Mouse (Mus musculus) kidney, embryonic 14.5 days (tissue): ENCODE data around the gene Npas2. TPM values are rescaled to one million over a fixed set of nuclear protein-coding genes. Genes with fewer than 3 reads are reported as not detected.

Experiments
- ATAC-seq: fragments of 200-750 bp; cut with Nextera tagmentation; 2 replicates; pipeline ENCODE4 v1.8.0; 2017; ENCODE audit warnings: moderate number of reproducible peaks, mild to moderate bottlenecking, moderate TSS enrichment, moderate library complexity; ENCODE audit not compliant: low FRiP score, low TSS enrichment
- H3K27ac ChIP-seq: fragments of 300-500 bp; sonication (generic); 2 replicates; pipeline ENCODE4 v1.5.1; 2014; ENCODE audit warnings: low read depth, mild to moderate bottlenecking, low read length, moderate library complexity, mixed read lengths
- H3K27me3 ChIP-seq: fragments of 300-500 bp; sonication (generic); 2 replicates; pipeline ENCODE4 v1.6.1; 2014; ENCODE audit warnings: mild to moderate bottlenecking, low read length; ENCODE audit not compliant: control insufficient read depth, insufficient read depth
- H3K36me3 ChIP-seq: fragments of 300-500 bp; sonication (generic); 2 replicates; pipeline ENCODE4 v1.6.1; 2014; ENCODE audit warnings: low read length, mixed read lengths; ENCODE audit not compliant: control insufficient read depth, insufficient read depth
- H3K4me1 ChIP-seq: fragments of 300-500 bp; sonication (generic); 2 replicates; pipeline ENCODE4 v1.6.1; 2014; ENCODE audit warnings: low read length, mixed read lengths; ENCODE audit not compliant: control insufficient read depth, insufficient read depth
- H3K4me2 ChIP-seq: fragments of 300-500 bp; sonication (generic); replicated peaks from 2 replicates; pipeline ENCODE4 v1.6.1; 2014; ENCODE audit warnings: low read depth, mild to moderate bottlenecking, low read length
- H3K4me3 ChIP-seq: fragments of 300-500 bp; sonication (generic); 2 replicates; pipeline ENCODE4 v1.5.1; 2014; ENCODE audit warnings: mild to moderate bottlenecking, low read length
- H3K9ac ChIP-seq: fragments of 300-500 bp; sonication (generic); 2 replicates; pipeline ENCODE4 v1.6.1; 2014; ENCODE audit warnings: low read depth, mild to moderate bottlenecking, low read length, moderate library complexity
- H3K9me3 ChIP-seq: fragments of 300-500 bp; sonication (generic); 2 replicates; pipeline ENCODE4 v1.6.1; 2016; ENCODE audit warnings: low read length; ENCODE audit not compliant: control insufficient read depth
- WGBS: fragments of 180-500 bp; shearing (Covaris S2); extraction: QIAGEN DNeasy Blood & Tissue Kit; methylation state at CpG from one replicate; pipeline ENCODE4 v1.1.7; 2014; 5-methylcytosine and 5-hydroxymethylcytosine counted together
- polyA plus RNA-seq: library from polyadenylated mRNA; unstranded; fragments of >200 nt; fragmentation: Nextera tagmentation; extraction: Ambion mirVana; gene quantifications from 2 replicates; pipeline ENCODE4 v1.2.1, GENCODE M21; 2014

Npas2 gene
- polyA plus RNA-seq, 1 experiment from 2014 or later, result 0.70 TPM

DNA sequence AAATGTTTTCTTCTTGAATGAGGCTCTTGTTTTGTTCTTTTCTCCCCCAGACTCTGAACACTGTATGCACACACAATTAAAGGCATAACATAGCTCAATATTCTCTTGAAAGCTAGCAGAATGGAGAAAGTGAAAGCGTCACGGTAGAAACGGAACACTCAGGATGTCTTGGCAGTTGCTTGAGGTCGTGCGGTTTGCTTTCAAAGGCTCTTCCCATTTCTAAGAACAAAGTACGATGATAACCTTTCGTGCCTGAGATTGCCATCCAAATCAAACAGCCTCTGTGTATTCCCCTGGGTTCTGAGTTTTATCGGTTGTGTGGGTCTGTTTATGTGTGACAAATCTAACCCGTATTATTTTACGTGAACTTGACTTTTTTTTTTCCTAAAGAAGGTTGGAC is 11.5 kb downstream of the Npas2 start:
- H3K4me2 ChIP-seq, result no peak overlapping the region
- no peak overlapping the region for H3K27ac ChIP-seq
- no peaks in the 10 kb centered on the region for H3K9me3 ChIP-seq
- 81% methylated on average over 10 of the region's 10 CpGs for WGBS
- H3K36me3 ChIP-seq, result no peaks in the 10 kb centered on the region
- H3K4me3 ChIP-seq, result no peak overlapping the region
- H3K27me3 ChIP-seq, result no peaks in the 10 kb centered on the region
- no peak overlapping the region for H3K9ac ChIP-seq
- no peak for ATAC-seq
- no peaks in the 10 kb centered on the region for H3K4me1 ChIP-seq

DNA sequence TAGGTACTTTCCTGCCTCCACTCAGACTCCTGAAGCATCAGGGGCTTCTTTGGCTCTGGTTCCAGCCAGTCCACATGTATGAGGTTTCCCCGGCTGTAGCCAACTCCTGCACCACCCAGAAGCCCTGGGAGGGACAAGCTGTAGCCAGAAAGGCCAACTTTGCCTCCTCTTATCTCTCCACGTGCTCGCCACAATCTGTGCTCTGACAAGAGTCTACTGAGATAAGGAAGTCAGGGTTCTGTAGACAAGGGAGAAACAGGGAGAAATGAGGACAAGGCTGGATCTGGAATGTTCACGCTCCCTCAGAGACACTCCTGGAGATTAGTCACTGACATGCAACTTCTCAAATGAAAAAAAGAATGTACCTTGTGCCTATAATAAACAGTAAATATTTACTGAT is 12.2 kb downstream of the Npas2 start:
- no peak overlapping the region for H3K27ac ChIP-seq
- no peaks in the 10 kb centered on the region for H3K27me3 ChIP-seq
- no peak overlapping the region for H3K9ac ChIP-seq
- no peaks in the 10 kb centered on the region for H3K4me1 ChIP-seq
- H3K4me2 ChIP-seq, result no peak overlapping the region
- H3K4me3 ChIP-seq, result no peak overlapping the region
- no peaks in the 10 kb centered on the region for H3K9me3 ChIP-seq
- 83% methylated on average over 4 of the region's 4 CpGs for WGBS
- H3K36me3 ChIP-seq, result no peaks in the 10 kb centered on the region
- ATAC-seq, result no peak

DNA sequence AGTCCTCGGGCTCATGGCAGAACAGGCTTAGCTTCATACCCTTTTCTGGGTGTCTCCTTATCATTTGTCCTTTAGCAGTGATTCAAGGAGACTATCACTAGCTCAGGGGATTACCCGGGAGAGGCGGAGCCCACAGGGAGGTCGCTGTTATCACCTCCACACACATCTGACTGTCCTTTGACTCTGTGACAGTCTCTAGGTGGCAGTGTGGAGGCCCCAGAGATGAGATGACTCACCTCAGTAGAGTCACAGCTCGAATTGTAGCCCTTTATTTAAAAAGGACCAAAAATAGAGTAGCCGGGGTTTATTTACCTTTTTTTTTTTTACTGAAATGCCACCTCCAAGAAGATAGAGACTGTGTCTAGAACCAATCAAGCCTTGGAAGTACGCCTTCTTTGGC is 13.4 kb downstream of the Npas2 start:
- Histone ChIP-seq H3K27ac (no peak overlapping the region), H3K4me2 (no peak overlapping the region)

DNA sequence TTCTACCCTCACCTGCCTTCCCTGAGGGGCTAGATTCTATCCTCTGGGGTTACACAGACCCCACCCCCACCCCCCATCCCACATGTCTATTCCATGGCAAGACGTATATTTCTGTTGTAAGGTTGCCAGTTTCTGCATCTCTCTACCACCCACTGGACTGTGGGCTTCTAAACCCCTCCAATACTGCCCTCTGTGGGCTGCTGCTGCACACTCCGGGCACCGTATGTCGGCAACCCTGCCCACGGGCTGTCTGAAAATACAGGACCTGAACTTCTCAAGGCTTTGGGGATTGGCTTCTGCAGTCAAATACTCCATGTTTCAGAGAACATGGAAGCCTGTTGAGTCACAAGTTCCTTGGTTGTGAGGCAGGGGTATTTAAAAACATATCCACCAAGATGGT is 17.4 kb downstream of the Npas2 start:
- Histone ChIP-seq H3K4me3 (no peak overlapping the region), H3K9ac (no peak overlapping the region), H3K4me2 (no peak overlapping the region), H3K4me1 (no peaks in the 10 kb centered on the region), H3K27me3 (no peaks in the 10 kb centered on the region), H3K36me3 (no peaks in the 10 kb centered on the region), H3K27ac (no peak overlapping the region), H3K9me3 (no peaks in the 10 kb centered on the region)
- WGBS, result 74% methylated on average over 5 of the region's 5 CpGs
- no peak for ATAC-seq

More for the DNA sequence above, 13.4 kb downstream of the Npas2 start:
- H3K4me3 ChIP-seq, result no peak overlapping the region
- H3K9ac ChIP-seq, result no peak overlapping the region
- no peaks in the 10 kb centered on the region for H3K36me3 ChIP-seq
- no peaks in the 10 kb centered on the region for H3K4me1 ChIP-seq
- no peak for ATAC-seq
- no peaks in the 10 kb centered on the region for H3K9me3 ChIP-seq
- WGBS, result 33% methylated on average over 7 of the region's 7 CpGs
- H3K27me3 ChIP-seq, result no peaks in the 10 kb centered on the region

DNA sequence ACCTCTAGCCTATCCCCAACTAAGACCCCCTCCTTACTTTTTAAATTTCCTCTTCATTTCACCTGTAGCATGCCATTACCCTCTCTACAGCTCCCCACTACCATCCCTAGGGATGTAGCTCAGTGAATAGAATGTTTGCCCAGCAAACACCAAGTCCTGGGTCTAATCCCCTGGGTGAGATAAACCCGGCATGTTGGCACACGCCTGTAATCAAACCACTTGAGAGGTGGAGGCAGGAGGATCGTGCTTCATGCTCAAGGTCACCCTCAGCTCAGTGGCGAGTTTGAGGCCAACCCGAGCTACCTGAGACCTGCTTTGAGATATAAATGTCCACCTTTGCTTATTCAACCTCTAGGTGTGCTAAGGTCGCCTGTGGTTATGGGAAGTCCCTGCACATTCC is 19.5 kb downstream of the Npas2 start:
- H3K27ac ChIP-seq, result no peak overlapping the region
- no peak overlapping the region for H3K4me3 ChIP-seq
- WGBS, result 83% methylated on average over 6 of the region's 6 CpGs
- no peaks in the 10 kb centered on the region for H3K4me1 ChIP-seq
- H3K27me3 ChIP-seq, result no peaks in the 10 kb centered on the region
- ATAC-seq, result no peak
- no peak overlapping the region for H3K9ac ChIP-seq
- no peaks in the 10 kb centered on the region for H3K9me3 ChIP-seq
- H3K4me2 ChIP-seq, result no peak overlapping the region
- H3K36me3 ChIP-seq, result no peaks in the 10 kb centered on the region

DNA sequence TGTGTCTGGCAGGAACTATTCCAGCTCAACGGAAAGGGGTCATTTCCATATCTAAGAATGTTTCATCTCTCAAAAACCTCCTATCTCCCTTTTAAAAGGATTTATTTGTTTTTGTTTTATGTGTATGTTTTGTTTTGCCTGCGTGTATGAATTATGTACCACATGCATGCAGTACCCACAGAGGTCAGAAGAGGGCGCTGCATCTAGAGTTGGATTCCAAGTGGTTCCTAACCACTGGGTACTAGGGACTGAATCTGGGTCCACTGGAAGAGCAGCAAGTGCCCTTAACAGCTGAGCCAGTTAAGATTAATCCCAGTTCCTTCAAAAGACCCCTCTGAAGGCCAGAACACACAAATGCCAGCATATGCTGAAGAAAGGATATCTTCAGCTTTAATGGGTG is 24.1 kb downstream of the Npas2 start:
- Histone ChIP-seq H3K4me2 (no peak overlapping the region), H3K9ac (no peak overlapping the region), H3K27me3 (no peaks in the 10 kb centered on the region), H3K4me1 (no peaks in the 10 kb centered on the region), H3K36me3 (no peaks in the 10 kb centered on the region), H3K9me3 (no peaks in the 10 kb centered on the region), H3K4me3 (no peak overlapping the region), H3K27ac (no peak overlapping the region)
- no peak for ATAC-seq
- 83% methylated on average over 3 of the region's 3 CpGs for WGBS

DNA sequence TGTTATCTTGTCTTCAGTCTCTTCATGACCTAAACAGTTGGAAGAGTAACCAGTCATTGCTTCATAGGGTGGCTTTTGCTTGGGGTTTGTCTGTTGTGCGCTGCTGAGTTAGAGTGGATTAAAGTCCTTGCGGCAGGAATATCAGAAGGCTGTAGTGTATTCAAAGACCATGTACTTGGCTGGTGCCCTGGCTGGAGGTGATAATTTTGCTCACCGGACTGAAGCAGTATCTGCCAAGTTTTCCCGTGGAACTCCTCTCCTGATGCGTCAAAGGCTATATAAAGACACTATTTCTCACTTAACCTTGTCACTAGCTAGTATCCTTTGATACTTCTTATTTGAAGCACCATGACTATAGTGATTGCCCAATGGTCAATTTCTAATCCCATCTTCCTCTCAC is 34.9 kb downstream of the Npas2 start:
- WGBS, result 94% methylated on average over 5 of the region's 5 CpGs
- no peak for ATAC-seq
- no peaks in the 10 kb centered on the region for H3K36me3 ChIP-seq

DNA sequence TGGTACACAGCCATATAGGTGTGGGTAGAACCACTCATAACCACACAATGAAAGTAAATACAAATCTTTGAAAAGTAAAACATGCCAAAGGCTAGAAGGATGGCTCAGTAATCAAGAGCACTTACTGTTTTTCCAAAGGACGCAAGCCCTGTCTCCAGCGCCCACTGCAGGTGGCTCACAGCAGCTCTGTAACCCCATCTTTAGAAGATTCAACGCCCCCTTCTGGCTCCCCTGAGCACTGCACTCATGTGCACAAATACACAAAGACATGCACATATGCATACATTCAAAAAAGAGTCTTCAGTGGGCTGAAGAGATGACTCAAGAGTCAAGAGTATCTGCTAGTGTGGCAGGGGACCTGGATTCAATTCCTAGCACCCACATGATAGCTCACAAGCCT is 36.5 kb downstream of the Npas2 start:
- no peak overlapping the region for H3K27ac ChIP-seq
- ATAC-seq, result no peak
- no peak overlapping the region for H3K4me2 ChIP-seq
- no peak overlapping the region for H3K9ac ChIP-seq
- H3K27me3 ChIP-seq, result no peaks in the 10 kb centered on the region
- no peak overlapping the region for H3K4me3 ChIP-seq
- 65% methylated on average over 3 of the region's 3 CpGs for WGBS
- no peaks in the 10 kb centered on the region for H3K36me3 ChIP-seq
- no peaks in the 10 kb centered on the region for H3K9me3 ChIP-seq
- H3K4me1 ChIP-seq, result no peaks in the 10 kb centered on the region

More for the DNA sequence above, 34.9 kb downstream of the Npas2 start:
- Histone ChIP-seq H3K4me2 (no peak overlapping the region), H3K9ac (no peak overlapping the region), H3K4me1 (no peaks in the 10 kb centered on the region), H3K27me3 (no peaks in the 10 kb centered on the region), H3K27ac (no peak overlapping the region), H3K9me3 (no peaks in the 10 kb centered on the region), H3K4me3 (no peak overlapping the region)

DNA sequence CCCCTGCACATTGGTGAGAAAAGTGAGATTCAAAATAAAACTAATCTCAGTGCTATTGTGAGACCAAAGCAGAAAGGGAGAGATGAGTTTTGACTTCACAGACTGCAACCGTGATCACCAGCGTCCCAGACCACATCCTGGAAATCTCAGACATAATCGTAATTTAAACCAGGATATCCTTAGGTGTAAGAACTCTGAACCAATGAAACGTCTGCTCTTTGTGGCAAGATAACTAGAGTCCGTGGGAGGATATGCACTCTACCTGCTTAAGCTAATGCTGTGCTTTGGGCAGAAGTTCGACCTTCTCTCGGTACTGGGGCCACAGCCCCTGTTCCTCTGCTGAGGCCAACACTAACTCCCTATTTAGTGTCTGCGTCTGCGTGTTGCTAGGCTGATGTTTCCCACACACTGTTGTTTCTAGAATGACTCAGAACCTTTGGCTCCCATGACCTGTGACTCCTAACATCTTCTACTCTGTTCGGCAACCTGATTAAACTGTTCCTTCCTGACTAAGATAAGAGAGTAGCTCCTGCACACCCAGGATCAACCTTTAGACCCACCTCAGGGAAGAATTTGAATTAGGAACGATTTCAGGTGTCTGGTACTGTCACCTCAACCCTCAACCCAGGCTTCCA is 41.4 kb downstream of the Npas2 start:
- Histone ChIP-seq H3K27ac (no peak overlapping the region), H3K9ac (no peak overlapping the region), H3K4me2 (no peak overlapping the region), H3K36me3 (no peaks in the 10 kb centered on the region), H3K4me3 (no peak overlapping the region), H3K27me3 (no peaks in the 10 kb centered on the region), H3K4me1 (no peaks in the 10 kb centered on the region), H3K9me3 (no peaks in the 10 kb centered on the region)
- ATAC-seq, result 0 out of 2 replicates have a peak, but pooled peaks have one; percentile 35
- 35% methylated on average over 11 of the region's 11 CpGs for WGBS
